Mouse (Mus musculus) Patski (cell line): ENCODE results near the gene B9d2. TPM values are rescaled to one million over a fixed set of nuclear protein-coding genes. Genes with fewer than 3 reads are reported as not detected.

ENCODE experiments used
- ATAC-seq: fragments of 100-300 bp; one replicate; pipeline ENCODE4 v1.8.0; 2021
- CTCF ChIA-PET: fragments of 350-600 bp; sonication (Branson Sonifier 250); formaldehyde crosslinking; loops from one replicate; lab custom pipeline; 2022; ENCODE audit warnings: inconsistent platforms; lab: Charles Lee
- POLR2A ChIA-PET: fragments of 350-600 bp; sonication (Branson Sonifier 250); formaldehyde crosslinking; loops from one replicate; lab custom pipeline; 2022; ENCODE audit warnings: antibody characterized with exemption, inconsistent platforms; lab: Charles Lee
- DNase-seq: peaks from one replicate; pipeline ENCODE4 v3.0.0-alpha.2; 2011; ENCODE audit warnings: low read depth, low spot score
- H3K27me3 ChIP-seq: fragments of 371-371 bp; one replicate; pipeline ENCODE4 v1.5.1; 2021
- CTCF ChIP-seq: fragments of 100-300 bp; IDR thresholded peaks from one replicate; pipeline ENCODE4 v1.5.1; 2021
- in situ Hi-C: fragments of 300-500 bp; cut with MboI; formaldehyde crosslinking; loops from 3 replicates; pipeline ENCODE4 v1.11.1; 2018; ENCODE audit warnings: low pct_unique_long_range_greater_than_20kb, mixed read lengths
- polyA plus RNA-seq: library from polyadenylated mRNA; unstranded; gene quantifications from one replicate; pipeline ENCODE4 v1.2.3, GENCODE M21; 2021

B9d2 gene
- polyA plus RNA-seq, 1 experiment from 2014 or later = 40.2 TPM

DNA sequence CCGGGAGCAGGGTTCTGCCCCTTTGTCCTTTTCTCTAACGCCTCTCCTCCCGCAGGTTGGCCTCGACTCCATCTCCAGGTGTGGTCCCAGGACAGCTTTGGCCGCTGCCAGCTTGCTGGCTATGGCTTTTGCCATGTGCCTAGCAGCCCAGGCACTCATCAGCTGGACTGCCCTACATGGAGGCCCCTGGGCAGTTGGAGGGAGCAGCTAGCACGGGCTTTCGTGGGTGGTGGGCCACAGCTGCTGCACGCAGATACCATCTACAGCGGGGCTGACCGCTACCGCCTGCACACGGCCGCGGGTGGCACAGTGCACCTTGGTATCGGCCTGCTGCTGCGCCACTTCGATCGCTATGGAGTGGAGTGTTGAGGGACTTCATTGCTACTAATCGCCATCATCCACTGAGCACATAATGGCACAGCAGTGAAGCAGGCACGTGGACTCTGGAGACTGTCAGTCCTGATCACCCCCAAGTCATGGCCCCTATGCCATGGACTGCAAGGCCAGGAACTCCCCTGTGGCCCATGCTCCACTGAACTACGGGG lies 5.4 kb downstream of the B9d2 start:
- DNase-seq = no peak
- CTCF ChIA-PET = interaction anchor here (1.0 kb wide), 1 partner anchor 34 kb away, joined by 3 read pairs; no protein-coding TSS in a partner anchor
- ATAC-seq = no peak
- in situ Hi-C loops = no loop called here
- no peak for TF ChIP-seq CTCF
- POLR2A ChIA-PET = no interaction called here
- no peaks in the 10 kb centered on the region for H3K27me3 ChIP-seq

DNA sequence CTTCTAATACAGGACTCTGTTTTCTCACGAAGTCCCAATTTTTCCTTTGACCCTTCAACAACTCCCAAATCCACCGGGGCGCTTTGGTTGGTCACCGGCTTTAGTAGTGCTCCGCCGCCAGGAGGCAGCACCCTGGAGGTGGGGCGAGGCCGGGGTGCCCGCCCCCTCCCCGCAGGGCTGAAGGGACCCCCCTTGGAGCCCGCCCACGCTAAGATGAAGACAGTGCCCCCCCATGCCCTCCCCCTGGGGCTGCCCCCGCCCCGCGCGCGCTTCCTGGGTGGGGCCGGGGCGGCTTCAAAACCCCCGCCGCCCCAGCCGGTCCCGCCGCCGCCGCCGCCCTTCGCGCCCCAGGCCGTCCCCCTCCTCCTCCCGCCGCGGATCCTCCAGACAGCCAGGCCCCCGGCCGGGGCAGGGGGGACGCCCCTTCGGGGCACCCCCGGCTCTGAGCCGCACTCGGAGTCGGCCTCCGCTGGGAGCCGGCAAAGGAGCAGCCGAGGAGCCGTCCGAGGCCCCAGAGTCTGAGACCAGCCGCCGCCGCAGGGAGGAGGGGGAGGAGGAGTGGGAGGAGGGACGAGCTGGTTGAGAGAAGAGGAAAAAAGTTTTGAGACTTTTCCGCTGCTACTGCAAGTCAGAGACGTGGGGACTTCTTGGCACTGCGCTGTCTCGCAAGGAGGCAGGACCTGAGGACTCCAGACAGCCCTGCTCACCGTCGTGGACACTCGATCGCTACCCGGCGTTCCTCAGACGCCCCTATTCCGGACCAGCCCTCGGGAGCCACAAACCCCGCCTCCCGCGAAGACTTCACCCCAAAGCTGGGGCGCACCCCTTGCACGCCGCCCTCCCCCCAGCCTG lies 6.3 kb downstream of the B9d2 start, which contains the start of gene Tgfb1:
Tgfb1 (plus strand) TSS at position 323 of the 852 bp plus-strand sequence.
- in situ Hi-C loops = no loop called here
- no peak for TF ChIP-seq CTCF
- ChIA-PET CTCF (interaction anchor here (1.0 to 1.4 kb wide), 2 partner anchors 22 to 50 kb away, joined by 3 read pairs; no protein-coding TSS in a partner anchor), POLR2A (no interaction called here)
- ATAC-seq (peak; percentile 37), DNase-seq (no peak)
- H3K27me3 ChIP-seq = no peaks in the 10 kb centered on the region

DNA sequence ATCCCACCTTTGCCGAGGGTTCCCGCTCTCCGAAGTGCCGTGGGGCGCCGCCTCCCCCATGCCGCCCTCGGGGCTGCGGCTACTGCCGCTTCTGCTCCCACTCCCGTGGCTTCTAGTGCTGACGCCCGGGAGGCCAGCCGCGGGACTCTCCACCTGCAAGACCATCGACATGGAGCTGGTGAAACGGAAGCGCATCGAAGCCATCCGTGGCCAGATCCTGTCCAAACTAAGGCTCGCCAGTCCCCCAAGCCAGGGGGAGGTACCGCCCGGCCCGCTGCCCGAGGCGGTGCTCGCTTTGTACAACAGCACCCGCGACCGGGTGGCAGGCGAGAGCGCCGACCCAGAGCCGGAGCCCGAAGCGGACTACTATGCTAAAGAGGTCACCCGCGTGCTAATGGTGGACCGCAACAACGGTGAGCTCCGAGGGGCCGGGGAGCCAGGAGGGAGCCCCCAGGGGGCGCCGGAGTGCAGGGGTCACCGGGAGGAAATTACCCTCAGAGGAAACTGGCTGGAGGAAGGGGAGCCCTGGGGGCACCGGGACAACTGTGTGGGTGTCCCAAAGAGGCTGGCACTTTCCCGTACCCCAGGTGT lies 7.3 kb downstream of the B9d2 start:
- H3K27me3 ChIP-seq = no peaks in the 10 kb centered on the region
- ATAC-seq = peak; percentile 13
- DNase-seq = no peak
- ChIA-PET CTCF (interaction anchor here (1.4 to 1.8 kb wide), 2 partner anchors 49 to 64 kb away, joined by 3 to 4 read pairs; no protein-coding TSS in a partner anchor), POLR2A (interaction anchor here (1.0 kb wide), 1 partner anchor 32 kb away, joined by 3 read pairs; no protein-coding TSS in a partner anchor)
- in situ Hi-C loops = no loop called here
- no peak for TF ChIP-seq CTCF

DNA sequence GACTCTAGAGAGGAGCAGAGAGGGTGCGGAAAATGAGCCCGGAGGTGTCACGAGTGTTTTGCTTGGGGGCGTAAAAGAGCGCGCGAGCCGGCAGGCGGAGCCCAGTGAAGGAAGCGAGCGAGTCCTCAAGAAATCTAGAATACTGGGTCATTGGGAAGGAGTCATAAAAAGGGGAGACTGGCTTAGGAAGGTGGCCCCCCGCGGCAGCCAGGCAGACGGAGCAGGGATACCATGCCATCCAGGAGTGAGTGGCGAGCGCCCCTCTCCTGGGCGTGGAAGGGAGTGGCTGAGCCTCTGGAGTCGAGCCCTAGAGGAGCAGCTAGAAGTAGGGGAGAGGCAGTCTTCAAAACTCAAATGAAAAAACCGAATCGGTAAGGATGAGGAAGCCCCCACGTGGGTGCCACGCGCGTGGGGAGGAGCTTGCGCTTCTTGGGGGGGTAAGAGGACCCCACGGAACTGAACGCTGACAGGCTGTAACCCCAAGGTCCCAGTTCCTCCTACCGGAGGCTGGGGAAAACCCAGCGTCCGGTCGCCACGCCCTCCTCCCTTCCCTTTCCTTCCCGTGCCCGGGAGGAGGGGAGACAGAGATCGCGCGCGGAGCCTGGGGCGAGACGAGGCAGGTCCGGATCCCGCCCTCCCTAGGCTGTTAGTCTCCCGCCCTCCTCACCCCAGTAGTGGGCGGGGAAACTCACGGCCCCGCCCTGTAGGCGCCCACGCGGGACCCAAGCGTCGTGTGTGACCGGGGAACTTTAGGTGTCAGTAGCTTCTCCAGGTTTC lies 8.4 kb downstream of the B9d2 start:
- H3K27me3 ChIP-seq = no peaks in the 10 kb centered on the region
- in situ Hi-C loops = no loop called here
- DNase-seq (no peak), ATAC-seq (peak; percentile 28)
- TF ChIP-seq CTCF = no peak
- POLR2A ChIA-PET = interaction anchor here (1.0 kb wide), 1 partner anchor 30 kb away, joined by 3 read pairs; no protein-coding TSS in a partner anchor
- CTCF ChIA-PET = interaction anchor here (1.8 kb wide), 1 partner anchor 66 kb away, joined by 4 read pairs; no protein-coding TSS in a partner anchor

DNA sequence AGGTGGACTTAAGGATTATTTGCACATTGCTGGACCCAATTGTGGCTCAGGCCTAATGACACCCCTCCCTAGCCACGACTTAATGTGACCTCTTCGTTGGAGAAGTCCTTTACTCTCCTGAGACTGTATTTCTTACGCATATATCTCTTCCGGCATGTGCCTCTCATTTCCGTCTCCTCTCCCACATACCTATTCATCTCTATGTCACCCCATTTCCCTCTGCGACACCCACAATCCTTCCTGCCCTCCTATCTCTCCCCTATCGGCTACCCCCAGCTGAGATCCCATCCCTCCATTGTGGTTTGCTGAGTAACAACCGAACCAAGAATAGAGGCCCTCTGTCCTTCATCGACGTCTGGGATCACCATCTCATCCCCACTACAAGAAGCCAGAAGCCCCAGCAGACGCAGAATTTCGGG lies 9.0 kb downstream of the B9d2 start:
- ATAC-seq (no peak), DNase-seq (no peak)

DNA sequence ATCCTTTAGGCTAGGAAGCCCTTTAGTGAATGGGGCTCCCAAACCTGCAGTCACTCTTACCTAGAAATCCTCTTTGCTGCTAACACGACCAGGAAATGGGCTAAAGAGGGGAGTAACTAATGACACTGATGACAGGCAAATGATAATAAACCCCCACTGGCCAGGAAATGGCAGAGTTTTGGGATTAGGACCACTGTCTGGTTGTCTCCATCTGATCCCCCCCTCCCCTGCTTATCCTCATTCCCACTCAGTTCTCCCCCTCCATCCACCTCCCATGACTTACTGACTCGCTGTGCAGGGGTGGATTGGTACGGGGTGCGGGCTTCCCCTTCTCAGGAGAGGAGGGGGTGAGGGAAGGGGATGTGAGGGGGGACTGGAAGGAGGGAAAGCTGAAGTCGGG lies 9.5 kb downstream of the B9d2 start:
- ChIA-PET CTCF (no interaction called here), POLR2A (no interaction called here)
- in situ Hi-C loops = no loop called here
- H3K27me3 ChIP-seq = no peaks in the 10 kb centered on the region
- TF ChIP-seq CTCF = no peak
- ATAC-seq (no peak), DNase-seq (no peak)

More for the DNA sequence above, 9.0 kb downstream of the B9d2 start:
- ChIA-PET POLR2A (no interaction called here), CTCF (interaction anchor here (1.8 kb wide), 1 partner anchor 66 kb away, joined by 4 read pairs; no protein-coding TSS in a partner anchor)
- no peaks in the 10 kb centered on the region for H3K27me3 ChIP-seq
- in situ Hi-C loops = no loop called here
- no peak for TF ChIP-seq CTCF

- no peak for TF ChIP-seq CTCF
- no peak for DNase-seq
- H3K27me3 ChIP-seq = no peaks in the 10 kb centered on the region
- no peak for ATAC-seq
- CTCF ChIA-PET = no interaction called here
- in situ Hi-C loops = no loop called here
- POLR2A ChIA-PET = no interaction called here
These were observed 13.5 kb downstream of the B9d2 start for GRCm38 (mm10) chr7:25694104-25694503.

GRCm38 (mm10) chr7:25699851-25700250 lies 19.3 kb downstream of the B9d2 start:
- no peak for DNase-seq
- no peak for TF ChIP-seq CTCF
- no peak for ATAC-seq
- ChIA-PET POLR2A (no interaction called here), CTCF (no interaction called here)
- no peaks in the 10 kb centered on the region for H3K27me3 ChIP-seq
- in situ Hi-C loops = no loop called here

DNA sequence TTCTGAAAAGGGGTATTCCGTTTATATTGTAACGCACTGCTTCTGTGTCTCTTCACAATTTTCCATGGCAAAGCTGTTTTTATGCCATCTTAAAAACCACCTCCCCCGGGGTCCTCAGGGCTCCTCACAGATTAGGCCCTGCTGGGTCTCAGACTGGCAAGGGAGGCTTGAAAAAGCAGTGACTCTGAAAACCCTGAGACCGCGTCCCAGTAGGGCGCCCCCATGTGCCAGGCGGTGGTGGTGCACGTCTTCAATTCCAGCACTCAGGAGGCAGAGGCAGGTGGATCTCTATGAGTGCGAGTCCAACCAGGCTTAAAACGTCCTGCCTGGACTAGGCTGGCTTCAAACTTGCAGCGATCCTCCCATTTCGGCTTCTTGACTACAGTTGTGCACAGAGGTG lies 20.2 kb downstream of the B9d2 start:
- in situ Hi-C loops = no loop called here
- no peaks in the 10 kb centered on the region for H3K27me3 ChIP-seq
- TF ChIP-seq CTCF = no peak
- ChIA-PET POLR2A (no interaction called here), CTCF (no interaction called here)
- ATAC-seq (no peak), DNase-seq (no peak)

DNA sequence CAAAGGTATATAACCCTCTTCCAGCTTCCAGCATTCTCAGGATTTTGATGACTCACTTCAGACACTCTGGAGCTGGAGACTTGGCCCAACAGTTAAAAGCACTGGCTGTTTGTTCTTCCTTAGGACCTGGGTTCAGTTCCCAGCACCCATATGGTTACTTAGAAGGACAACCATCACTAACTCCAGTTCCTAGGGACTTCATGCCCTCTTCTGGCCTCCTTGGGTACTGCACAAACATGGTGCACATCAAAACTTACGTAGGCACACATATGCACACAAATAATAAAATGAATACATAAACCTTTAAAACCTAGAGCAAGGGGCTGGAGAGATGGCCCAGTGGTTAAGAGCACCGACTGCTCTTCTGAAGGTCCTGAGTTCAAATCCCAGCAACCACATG lies 21.8 kb downstream of the B9d2 start:
- no peak for ATAC-seq
- H3K27me3 ChIP-seq = no peaks in the 10 kb centered on the region
- POLR2A ChIA-PET = no interaction called here
- TF ChIP-seq CTCF = no peak
- DNase-seq = no peak
- in situ Hi-C loops = no loop called here
- CTCF ChIA-PET = no interaction called here
